Mouse (Mus musculus): Measurements from ENCODE around the gene Usp6nl. TPM values are rescaled to one million over a fixed set of nuclear protein-coding genes. Genes with fewer than 3 reads are reported as not detected.
A peak's percentile ranks its signal among the peaks of the same experiment; 100 is the strongest.

Usp6nl gene
- total RNA-seq, 2 experiments from 2014 or later, result 8.9 to 11.4 TPM

- DNase-seq, result no peak
These were observed 151.4 kb downstream of the Usp6nl start for GRCm38 (mm10) chr2:6473829-6474228.

GRCm38 (mm10) chr2:6477884-6478283 lies 155.4 kb downstream of the Usp6nl start:
- DNase-seq, result no peak

GRCm38 (mm10) chr2:6478361-6478965 lies 156.0 kb downstream of the Usp6nl start:
- DNase-seq, result no peak

- peak; percentile 59 for DNase-seq
These were observed 156.5 kb downstream of the Usp6nl start for GRCm38 (mm10) chr2:6478966-6479391.

GRCm38 (mm10) chr2:6479620-6480019 lies 157.2 kb downstream of the Usp6nl start:
- no peak for DNase-seq

GRCm38 (mm10) chr2:6481966-6482365 lies 159.5 kb downstream of the Usp6nl start:
- no peak for DNase-seq

GRCm38 (mm10) chr2:6482411-6482810 lies 159.9 kb downstream of the Usp6nl start:
- DNase-seq, result no peak

GRCm38 (mm10) chr2:6483081-6483992 lies 160.9 kb downstream of the Usp6nl start:
- DNase-seq, result peak; percentile 43

- no peak for DNase-seq
These were observed 161.7 kb downstream of the Usp6nl start for GRCm38 (mm10) chr2:6484179-6484578.

- DNase-seq, result no peak
These were observed 165.4 kb downstream of the Usp6nl start for GRCm38 (mm10) chr2:6487566-6488488.

GRCm38 (mm10) chr2:6488489-6489056 lies 166.1 kb downstream of the Usp6nl start:
- DNase-seq, result no peak

GRCm38 (mm10) chr2:6490076-6490475 lies 167.6 kb downstream of the Usp6nl start:
- no peak for DNase-seq

- no peak for DNase-seq
These were observed 168.4 kb downstream of the Usp6nl start for GRCm38 (mm10) chr2:6490870-6491269.

GRCm38 (mm10) chr2:6493886-6494285 lies 171.4 kb downstream of the Usp6nl start:
- no peak for DNase-seq

Other genes with a start within 250 kb of the Usp6nl start
- gene Proser2, start 192.5 kb upstream of the Usp6nl start, total RNA-seq (2021), result 1 to 10 TPM; 4.0 to 4.4 TPM
- 1 to 10 TPM; 7.1 to 9.2 TPM for gene Echdc3, start 109.6 kb upstream of the Usp6nl start, total RNA-seq (2021)